Mouse (Mus musculus): Measurements from ENCODE around the gene Mmachc. TPM values are rescaled to one million over a fixed set of nuclear protein-coding genes. Genes with fewer than 3 reads are reported as not detected.

The Mmachc gene
- total RNA-seq, 2 experiments from 2014 or later = 46.8 to 56.1 TPM

- intact Hi-C loops (cut with DNase I) = no loop called here
- no peak for DNase-seq
These were observed 50.2 kb downstream of the Mmachc start for GRCm38 (mm10) chr4:116657971-116658370.

- intact Hi-C loops (cut with DNase I) = no loop called here
- DNase-seq = no peak
These were observed 52.5 kb downstream of the Mmachc start for GRCm38 (mm10) chr4:116655658-116656057.

GRCm38 (mm10) chr4:116655100-116655499 is 53.1 kb downstream of the Mmachc start:
- no peak for DNase-seq
- intact Hi-C loops (cut with DNase I) = no loop called here

GRCm38 (mm10) chr4:116653228-116653627 is 55.0 kb downstream of the Mmachc start:
- intact Hi-C loops (cut with DNase I) = no loop called here
- DNase-seq = no peak

Other genes with a start within 250 kb of the Mmachc start
- 100 to 1,000 TPM; 121 to 129 TPM for gene Mast2, start 244.2 kb downstream of the Mmachc start, total RNA-seq (2021)
- 10 to 100 TPM; 15.8 to 16.2 TPM for gene Ipp, start 200.9 kb downstream of the Mmachc start, total RNA-seq (2021)
- 10 to 100 TPM; 21.2 to 26.4 TPM for gene Tmem69, start 152.5 kb downstream of the Mmachc start, total RNA-seq (2021)
- gene Gpbp1l1, start 150.7 kb downstream of the Mmachc start, total RNA-seq (2021) = 10 to 100 TPM; 65.4 to 83.1 TPM
- gene Ccdc17, start 111.8 kb downstream of the Mmachc start, total RNA-seq (2021) = 1 to 10 TPM; 2.6 to 3.5 TPM
- 10 to 100 TPM; 18.6 to 25.5 TPM for gene Nasp, start 80.5 kb downstream of the Mmachc start, total RNA-seq (2021)
- 100 to 1,000 TPM; 272 to 290 TPM for gene Akr1a1, start 56.7 kb downstream of the Mmachc start, total RNA-seq (2021)
- 100 to 1,000 TPM; 476 to 489 TPM for gene Prdx1, start 22.9 kb downstream of the Mmachc start, total RNA-seq (2021)
- gene Ccdc163, start 103 bp upstream of the Mmachc start, total RNA-seq (2021) = 1 to 10 TPM; 5.7 to 6.2 TPM
- 1 to 10 TPM; 1.9 to 2.5 TPM for gene Tesk2, start 12.5 kb upstream of the Mmachc start, total RNA-seq (2021)
- 1 to 10 TPM; 8.2 to 8.9 TPM for gene Toe1, start 99.2 kb upstream of the Mmachc start, total RNA-seq (2021)
- gene Mutyh, start 99.3 kb upstream of the Mmachc start, total RNA-seq (2021) = 1 to 10 TPM in 1 of 2 experiments, under 1 TPM in 1; 0.60 to 2.0 TPM
- 1 to 10 TPM; 4.3 to 5.1 TPM for gene Hpdl, start 113.3 kb upstream of the Mmachc start, total RNA-seq (2021)
- gene Zswim5, start 169.0 kb upstream of the Mmachc start, total RNA-seq (2021) = 1 to 10 TPM; 1.1 to 1.4 TPM

Measured in heart, postnatal 36 days (tissue).